Mouse (Mus musculus): ENCODE data around the gene Spink2. TPM values are rescaled to one million over a fixed set of nuclear protein-coding genes. Genes with fewer than 3 reads are reported as not detected.

Spink2 gene
- polyA plus RNA-seq, 1 experiment from 2014 or later, result 0.68 TPM

- Histone ChIP-seq H3K27me3 (ENCODE audit: control insufficient read depth, insufficient read depth, low read length) (no peaks in the 10 kb centered on the region), H3K9me3 (ENCODE audit: control insufficient read depth, low read length) (no peaks in the 10 kb centered on the region), H3K4me3 (ENCODE audit: low read depth, low read length) (no peak overlapping the region), H3K4me2 (no peak overlapping the region), H3K4me1 (ENCODE audit: control insufficient read depth, insufficient read depth, low read length) (no peaks in the 10 kb centered on the region), H3K27ac (ENCODE audit: low read depth, low read length) (no peak overlapping the region), H3K36me3 (ENCODE audit: control insufficient read depth, insufficient read depth, low read length) (no peaks in the 10 kb centered on the region), H3K9ac (ENCODE audit: low read length) (no peak overlapping the region)
- ATAC-seq (ENCODE audit: low FRiP score) (0 out of 2 replicates have a peak, but pooled peaks have one; percentile 35), DNase-seq (ENCODE audit: low spot score, missing footprints) (no peak)
- 23% methylated on average over 2 of the region's 2 CpGs for WGBS
These were observed 6.5 kb upstream of the Spink2 start for GRCm38 (mm10) chr5:77217724-77218123.

GRCm38 (mm10) chr5:77217211-77217610, 5.9 kb upstream of the Spink2 start:
- WGBS, result 14% methylated on average over 9 of the region's 9 CpGs
- Histone ChIP-seq H3K4me3 (ENCODE audit: low read depth, low read length) (no peak overlapping the region), H3K27me3 (ENCODE audit: control insufficient read depth, insufficient read depth, low read length) (no peaks in the 10 kb centered on the region), H3K4me1 (ENCODE audit: control insufficient read depth, insufficient read depth, low read length) (no peaks in the 10 kb centered on the region), H3K9ac (ENCODE audit: low read length) (no peak overlapping the region), H3K9me3 (ENCODE audit: control insufficient read depth, low read length) (no peaks in the 10 kb centered on the region), H3K36me3 (ENCODE audit: control insufficient read depth, insufficient read depth, low read length) (no peaks in the 10 kb centered on the region), H3K4me2 (no peak overlapping the region), H3K27ac (ENCODE audit: low read depth, low read length) (no peak overlapping the region)
- DNase-seq (ENCODE audit: low spot score, missing footprints) (peak; percentile 95), ATAC-seq (ENCODE audit: low FRiP score) (peak; percentile 44; the same call in 1 of the 2 replicates)

- Histone ChIP-seq H3K36me3 (ENCODE audit: control insufficient read depth, insufficient read depth, low read length) (no peaks in the 10 kb centered on the region), H3K4me3 (ENCODE audit: low read depth, low read length) (no peak overlapping the region), H3K4me2 (no peak overlapping the region), H3K9me3 (ENCODE audit: control insufficient read depth, low read length) (no peaks in the 10 kb centered on the region), H3K27ac (ENCODE audit: low read depth, low read length) (no peak overlapping the region), H3K27me3 (ENCODE audit: control insufficient read depth, insufficient read depth, low read length) (no peaks in the 10 kb centered on the region), H3K9ac (ENCODE audit: low read length) (no peak overlapping the region), H3K4me1 (ENCODE audit: control insufficient read depth, insufficient read depth, low read length) (no peaks in the 10 kb centered on the region)
- WGBS, result 50% methylated on average over 11 of the region's 11 CpGs
- ATAC-seq (ENCODE audit: low FRiP score) (no peak), DNase-seq (ENCODE audit: low spot score, missing footprints) (no peak)
These were observed 5.1 kb downstream of the Spink2 start for GRCm38 (mm10) chr5:77206134-77206533.

- H3K4me3 ChIP-seq (ENCODE audit: low read depth, low read length), result no peak overlapping the region
- H3K9ac ChIP-seq (ENCODE audit: low read length), result no peak overlapping the region
- H3K4me1 ChIP-seq (ENCODE audit: control insufficient read depth, insufficient read depth, low read length), result no peaks in the 10 kb centered on the region
- H3K9me3 ChIP-seq (ENCODE audit: control insufficient read depth, low read length), result no peaks in the 10 kb centered on the region
- no peak overlapping the region for H3K4me2 ChIP-seq
- H3K27ac ChIP-seq (ENCODE audit: low read depth, low read length), result no peak overlapping the region
- H3K27me3 ChIP-seq (ENCODE audit: control insufficient read depth, insufficient read depth, low read length), result no peaks in the 10 kb centered on the region
- no peak for DNase-seq (ENCODE audit: low spot score, missing footprints)
- no peaks in the 10 kb centered on the region for H3K36me3 ChIP-seq (ENCODE audit: control insufficient read depth, insufficient read depth, low read length)
- no peak for ATAC-seq (ENCODE audit: low FRiP score)
These were observed 9.0 kb downstream of the Spink2 start for GRCm38 (mm10) chr5:77202238-77202637.

GRCm38 (mm10) chr5:77200695-77201094, 10.6 kb downstream of the Spink2 start:
- no peak for ATAC-seq (ENCODE audit: low FRiP score)
- no peak overlapping the region for H3K9ac ChIP-seq (ENCODE audit: low read length)
- H3K27me3 ChIP-seq (ENCODE audit: control insufficient read depth, insufficient read depth, low read length), result no peaks in the 10 kb centered on the region
- DNase-seq (ENCODE audit: low spot score, missing footprints), result no peak
- no peaks in the 10 kb centered on the region for H3K9me3 ChIP-seq (ENCODE audit: control insufficient read depth, low read length)
- H3K4me3 ChIP-seq (ENCODE audit: low read depth, low read length), result no peak overlapping the region
- H3K27ac ChIP-seq (ENCODE audit: low read depth, low read length), result no peak overlapping the region
- no peaks in the 10 kb centered on the region for H3K4me1 ChIP-seq (ENCODE audit: control insufficient read depth, insufficient read depth, low read length)
- no peak overlapping the region for H3K4me2 ChIP-seq
- 81% methylated on average over 4 of the region's 4 CpGs for WGBS
- H3K36me3 ChIP-seq (ENCODE audit: control insufficient read depth, insufficient read depth, low read length), result no peaks in the 10 kb centered on the region

GRCm38 (mm10) chr5:77193951-77194350, 17.3 kb downstream of the Spink2 start:
- no peak for ATAC-seq (ENCODE audit: low FRiP score)
- Histone ChIP-seq H3K9me3 (ENCODE audit: control insufficient read depth, low read length) (no peaks in the 10 kb centered on the region), H3K4me2 (no peak overlapping the region), H3K4me1 (ENCODE audit: control insufficient read depth, insufficient read depth, low read length) (no peaks in the 10 kb centered on the region), H3K36me3 (ENCODE audit: control insufficient read depth, insufficient read depth, low read length) (no peaks in the 10 kb centered on the region), H3K4me3 (ENCODE audit: low read depth, low read length) (no peak overlapping the region), H3K27me3 (ENCODE audit: control insufficient read depth, insufficient read depth, low read length) (no peaks in the 10 kb centered on the region), H3K9ac (ENCODE audit: low read length) (no peak overlapping the region), H3K27ac (ENCODE audit: low read depth, low read length) (no peak overlapping the region)
- 41% methylated on average over 3 of the region's 3 CpGs for WGBS
- peak; percentile 92 for DNase-seq (ENCODE audit: low spot score, missing footprints)

- WGBS, result 83% methylated on average over 4 of the region's 4 CpGs
- ATAC-seq (ENCODE audit: low FRiP score), result no peak
These were observed 18.0 kb downstream of the Spink2 start for GRCm38 (mm10) chr5:77193266-77193665.

GRCm38 (mm10) chr5:77191631-77192030, 19.6 kb downstream of the Spink2 start:
- WGBS, result 89% methylated on average over 1 of the region's 1 CpGs
- no peak overlapping the region for H3K9ac ChIP-seq (ENCODE audit: low read length)
- DNase-seq (ENCODE audit: low spot score, missing footprints), result no peak
- H3K4me3 ChIP-seq (ENCODE audit: low read depth, low read length), result no peak overlapping the region
- H3K36me3 ChIP-seq (ENCODE audit: control insufficient read depth, insufficient read depth, low read length), result no peaks in the 10 kb centered on the region
- no peak for ATAC-seq (ENCODE audit: low FRiP score)
- no peak overlapping the region for H3K27ac ChIP-seq (ENCODE audit: low read depth, low read length)
- no peaks in the 10 kb centered on the region for H3K9me3 ChIP-seq (ENCODE audit: control insufficient read depth, low read length)
- no peak overlapping the region for H3K4me2 ChIP-seq
- no peaks in the 10 kb centered on the region for H3K4me1 ChIP-seq (ENCODE audit: control insufficient read depth, insufficient read depth, low read length)
- H3K27me3 ChIP-seq (ENCODE audit: control insufficient read depth, insufficient read depth, low read length), result no peaks in the 10 kb centered on the region

More at GRCm38 (mm10) chr5:77193266-77193665, 18.0 kb downstream of the Spink2 start:
- Histone ChIP-seq H3K27ac (ENCODE audit: low read depth, low read length) (no peak overlapping the region), H3K4me3 (ENCODE audit: low read depth, low read length) (no peak overlapping the region), H3K9ac (ENCODE audit: low read length) (no peak overlapping the region), H3K27me3 (ENCODE audit: control insufficient read depth, insufficient read depth, low read length) (no peaks in the 10 kb centered on the region), H3K36me3 (ENCODE audit: control insufficient read depth, insufficient read depth, low read length) (no peaks in the 10 kb centered on the region), H3K4me2 (no peak overlapping the region), H3K9me3 (ENCODE audit: control insufficient read depth, low read length) (no peaks in the 10 kb centered on the region), H3K4me1 (ENCODE audit: control insufficient read depth, insufficient read depth, low read length) (no peaks in the 10 kb centered on the region)
- DNase-seq (ENCODE audit: low spot score, missing footprints), result no peak

- no peak overlapping the region for H3K4me2 ChIP-seq
- no peak overlapping the region for H3K4me3 ChIP-seq (ENCODE audit: low read depth, low read length)
- H3K27me3 ChIP-seq (ENCODE audit: control insufficient read depth, insufficient read depth, low read length), result no peaks in the 10 kb centered on the region
- H3K4me1 ChIP-seq (ENCODE audit: control insufficient read depth, insufficient read depth, low read length), result no peaks in the 10 kb centered on the region
- 91% methylated on average over 4 of the region's 4 CpGs for WGBS
- no peak for ATAC-seq (ENCODE audit: low FRiP score)
- H3K9me3 ChIP-seq (ENCODE audit: control insufficient read depth, low read length), result no peaks in the 10 kb centered on the region
- DNase-seq (ENCODE audit: low spot score, missing footprints), result no peak
- no peaks in the 10 kb centered on the region for H3K36me3 ChIP-seq (ENCODE audit: control insufficient read depth, insufficient read depth, low read length)
- no peak overlapping the region for H3K9ac ChIP-seq (ENCODE audit: low read length)
- H3K27ac ChIP-seq (ENCODE audit: low read depth, low read length), result no peak overlapping the region
These were observed 20.2 kb downstream of the Spink2 start for GRCm38 (mm10) chr5:77191106-77191505.

- no peak overlapping the region for H3K4me3 ChIP-seq (ENCODE audit: low read depth, low read length)
- no peaks in the 10 kb centered on the region for H3K9me3 ChIP-seq (ENCODE audit: control insufficient read depth, low read length)
- DNase-seq (ENCODE audit: low spot score, missing footprints) (no peak), ATAC-seq (ENCODE audit: low FRiP score) (no peak)
- H3K27me3 ChIP-seq (ENCODE audit: control insufficient read depth, insufficient read depth, low read length), result no peaks in the 10 kb centered on the region
- H3K4me2 ChIP-seq, result no peak overlapping the region
- H3K4me1 ChIP-seq (ENCODE audit: control insufficient read depth, insufficient read depth, low read length), result no peaks in the 10 kb centered on the region
- H3K27ac ChIP-seq (ENCODE audit: low read depth, low read length), result no peak overlapping the region
- H3K9ac ChIP-seq (ENCODE audit: low read length), result no peak overlapping the region
- H3K36me3 ChIP-seq (ENCODE audit: control insufficient read depth, insufficient read depth, low read length), result no peaks in the 10 kb centered on the region
- 57% methylated on average over 3 of the region's 3 CpGs for WGBS
These were observed 22.5 kb downstream of the Spink2 start for GRCm38 (mm10) chr5:77188738-77189137.
